Mouse (Mus musculus) left cerebral cortex, adult 8-10 months (tissue): ENCODE measurements around the gene Fmnl1. TPM values are rescaled to one million over a fixed set of nuclear protein-coding genes. Genes with fewer than 3 reads are reported as not detected.

Experiments used
- DNase-seq, 2 experiments: peaks; one replicate each; pipeline ENCODE4 v3.0.0; 2022; ENCODE audit warnings: low spot score in 2 of 2
- total RNA-seq, 4 experiments: library from RNA; stranded (reverse); gene quantifications; 2 replicates each; pipeline ENCODE4 v1.2.4; 2022

Fmnl1 gene
- 100 to 1,000 TPM in 3 of 4 experiments, 10 to 100 TPM in 1; 81.7 to 115 (median 108) TPM for total RNA-seq

GRCm38 (mm10) chr11:103170494-103171285 is at the start of gene Fmnl1:
Fmnl1 (plus strand) TSS chr11:103171107.
- no peak for DNase-seq

GRCm38 (mm10) chr11:103131701-103132575 is 39.0 kb upstream of the Fmnl1 start, which contains the start of gene Hexim2:
Hexim2 (plus strand) TSS chr11:103132429.
- DNase-seq = peak in 1 of 2 experiments; percentile 56

GRCm38 (mm10) chr11:103132576-103133455 is 38.1 kb upstream of the Fmnl1 start:
- peak; percentile 100 for DNase-seq

- DNase-seq = no peak
Measured at GRCm38 (mm10) chr11:103133456-103134185, 37.3 kb upstream of the Fmnl1 start.

- no peak for DNase-seq
Measured at GRCm38 (mm10) chr11:103134221-103134620, 36.7 kb upstream of the Fmnl1 start.

GRCm38 (mm10) chr11:103136039-103136577 is 34.8 kb upstream of the Fmnl1 start:
- no peak for DNase-seq

- no peak for DNase-seq
Measured at GRCm38 (mm10) chr11:103139951-103140762, 30.8 kb upstream of the Fmnl1 start.

- DNase-seq = no peak
Measured at GRCm38 (mm10) chr11:103140763-103141100, 30.2 kb upstream of the Fmnl1 start.

- no peak for DNase-seq
Measured at GRCm38 (mm10) chr11:103141101-103141943, 29.6 kb upstream of the Fmnl1 start.

GRCm38 (mm10) chr11:103141944-103142255 is 29.0 kb upstream of the Fmnl1 start:
- DNase-seq = no peak

- peak; percentile 66 to 91 for DNase-seq
Measured at GRCm38 (mm10) chr11:103142441-103143182, 28.3 kb upstream of the Fmnl1 start.

- DNase-seq = no peak
Measured at GRCm38 (mm10) chr11:103144309-103145285, 26.3 kb upstream of the Fmnl1 start.

- DNase-seq = no peak
Measured at GRCm38 (mm10) chr11:103146386-103146785, 24.5 kb upstream of the Fmnl1 start.

- no peak for DNase-seq
Measured at GRCm38 (mm10) chr11:103147766-103148165, 23.1 kb upstream of the Fmnl1 start.

- no peak for DNase-seq
Measured at GRCm38 (mm10) chr11:103149771-103150170, 21.1 kb upstream of the Fmnl1 start.

- peak; percentile 83 to 96 for DNase-seq
Measured at GRCm38 (mm10) chr11:103158621-103159478, 12.1 kb upstream of the Fmnl1 start.
